Mouse (Mus musculus) neural tube, embryonic 14.5 days (tissue): Measurements from ENCODE around the gene Kcnmb2. TPM values are rescaled to one million over a fixed set of nuclear protein-coding genes. Genes with fewer than 3 reads are reported as not detected.

ENCODE experiments used
- ATAC-seq: fragments of 200-750 bp; cut with Nextera tagmentation; 2 replicates; pipeline ENCODE4 v1.8.0; 2017; ENCODE audit warnings: low read depth, mild to moderate bottlenecking, moderate TSS enrichment, moderate library complexity
- H3K27ac ChIP-seq: fragments of 300-500 bp; sonication (generic); 2 replicates; pipeline ENCODE4 v1.5.1; 2014; ENCODE audit warnings: low read depth, mild to moderate bottlenecking, control low read depth, low read length, moderate library complexity, mixed read lengths
- H3K27me3 ChIP-seq: fragments of 300-500 bp; sonication (generic); 2 replicates; pipeline ENCODE4 v1.6.1; 2014; ENCODE audit warnings: low read length; ENCODE audit not compliant: control insufficient read depth, insufficient read depth
- H3K36me3 ChIP-seq: fragments of 300-500 bp; sonication (generic); 2 replicates; pipeline ENCODE4 v1.6.1; 2014; ENCODE audit warnings: low read length, mixed read lengths; ENCODE audit not compliant: control insufficient read depth, insufficient read depth
- H3K4me1 ChIP-seq: fragments of 300-500 bp; sonication (generic); 2 replicates; pipeline ENCODE4 v1.6.1; 2014; ENCODE audit warnings: low read length; ENCODE audit not compliant: control insufficient read depth, insufficient read depth
- H3K4me2 ChIP-seq: fragments of 300-500 bp; sonication (generic); 2 replicates; pipeline ENCODE4 v1.6.1; 2014; ENCODE audit warnings: mild to moderate bottlenecking, low read depth, low read length, control low read depth
- H3K4me3 ChIP-seq: fragments of 300-500 bp; sonication (generic); 2 replicates; pipeline ENCODE4 v1.5.1; 2014; ENCODE audit warnings: low read depth, low read length, control low read depth, mixed read lengths
- H3K9ac ChIP-seq: fragments of 300-500 bp; sonication (generic); replicated peaks from 2 replicates; pipeline ENCODE4 v1.6.1; 2014; ENCODE audit warnings: low read depth, mild to moderate bottlenecking, control low read depth, low read length, mixed read lengths
- H3K9me3 ChIP-seq: fragments of 300-500 bp; sonication (generic); 2 replicates; pipeline ENCODE4 v1.6.1; 2016; ENCODE audit warnings: low read length; ENCODE audit not compliant: control insufficient read depth
- WGBS: fragments of 180-500 bp; shearing (Covaris S2); extraction: QIAGEN DNeasy Blood & Tissue Kit; methylation state at CpG from one replicate; pipeline ENCODE4 v1.1.7; 2014; 5-methylcytosine and 5-hydroxymethylcytosine counted together
- polyA plus RNA-seq: library from polyadenylated mRNA; unstranded; fragments of >200 nt; fragmentation: Nextera tagmentation; extraction: Ambion mirVana; gene quantifications from 2 replicates; pipeline ENCODE4 v1.2.1, GENCODE M21; 2014

Gene Kcnmb2
- polyA plus RNA-seq, 1 experiment from 2014 or later, result 24.4 TPM

DNA sequence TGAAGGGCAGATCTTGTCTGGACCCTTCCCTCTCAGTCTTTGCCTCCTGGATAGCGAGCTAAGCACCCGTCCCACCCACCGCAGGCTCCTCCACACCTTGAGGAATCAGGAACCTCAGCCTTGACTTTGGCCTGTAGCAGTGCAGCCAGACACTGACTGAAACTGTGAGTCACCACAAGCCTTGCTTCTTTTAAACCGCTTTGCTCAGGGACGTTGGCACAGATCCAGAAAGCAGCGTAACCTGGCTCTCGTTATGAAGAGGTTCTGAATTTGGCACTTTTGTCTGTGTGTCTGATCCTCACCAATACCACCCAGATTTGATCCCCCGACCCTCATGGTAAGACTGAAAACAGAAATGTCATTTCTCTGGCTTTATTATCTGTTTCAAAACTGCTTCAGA lies 171.6 kb downstream of the Kcnmb2 start:
- no peaks in the 10 kb centered on the region for H3K27me3 ChIP-seq
- H3K27ac ChIP-seq, result no peak overlapping the region
- no peak overlapping the region for H3K4me2 ChIP-seq
- H3K4me1 ChIP-seq, result no peaks in the 10 kb centered on the region
- 63% methylated on average over 8 of the region's 8 CpGs for WGBS
- no peaks in the 10 kb centered on the region for H3K9me3 ChIP-seq
- H3K4me3 ChIP-seq, result no peak overlapping the region
- no peak overlapping the region for H3K9ac ChIP-seq
- H3K36me3 ChIP-seq, result no peaks in the 10 kb centered on the region
- ATAC-seq, result no peak

DNA sequence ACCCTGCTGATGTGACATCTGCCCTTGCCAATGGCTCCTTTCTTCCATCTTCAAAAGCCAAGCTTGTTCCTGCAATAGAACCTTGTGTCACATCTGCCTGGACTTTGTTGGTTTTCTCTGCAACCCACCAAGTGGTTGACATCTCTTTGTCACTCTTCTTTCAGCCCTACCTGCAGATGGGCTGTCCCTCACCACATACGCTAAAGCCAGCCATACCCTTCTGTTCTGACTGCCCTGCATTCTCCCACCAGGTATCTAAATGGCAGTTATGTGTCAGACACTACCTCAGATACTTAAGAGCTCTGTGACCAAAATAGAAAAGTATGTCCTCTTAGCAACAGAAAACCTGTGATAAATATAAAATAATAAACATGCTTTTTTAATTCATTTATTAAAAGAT lies 186.5 kb downstream of the Kcnmb2 start:
- Histone ChIP-seq H3K9ac (no peak overlapping the region), H3K4me3 (no peak overlapping the region), H3K27me3 (no peaks in the 10 kb centered on the region), H3K36me3 (no peaks in the 10 kb centered on the region), H3K4me1 (no peaks in the 10 kb centered on the region), H3K27ac (no peak overlapping the region), H3K9me3 (no peaks in the 10 kb centered on the region), H3K4me2 (no peak overlapping the region)
- ATAC-seq, result no peak
- WGBS, result 94% methylated on average over 1 of the region's 1 CpGs

DNA sequence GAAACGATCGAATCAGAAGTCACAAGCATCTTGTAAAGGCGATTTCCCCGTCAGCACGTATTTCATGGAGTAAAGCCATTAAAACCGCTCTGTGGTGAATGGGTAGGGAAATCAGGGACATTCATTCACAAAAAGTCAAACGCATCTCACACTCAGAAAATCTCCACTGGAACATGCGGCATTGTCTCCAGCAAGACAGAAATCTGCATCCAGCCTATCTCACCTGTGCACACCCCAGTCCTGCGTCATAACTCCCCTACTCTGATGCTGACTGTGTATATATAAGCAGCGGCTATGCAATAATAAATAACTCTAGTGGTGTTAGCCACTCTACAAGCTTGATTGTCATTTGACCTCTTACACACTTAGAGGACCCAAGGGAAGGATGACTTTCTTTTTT lies 199.1 kb downstream of the Kcnmb2 start:
- no peaks in the 10 kb centered on the region for H3K27me3 ChIP-seq
- H3K9ac ChIP-seq, result no peak overlapping the region
- no peak overlapping the region for H3K27ac ChIP-seq
- H3K4me2 ChIP-seq, result no peak overlapping the region
- H3K4me3 ChIP-seq, result no peak overlapping the region
- ATAC-seq, result peak; percentile 39; the same call in 1 of the 2 replicates
- 72% methylated on average over 10 of the region's 10 CpGs for WGBS
- H3K9me3 ChIP-seq, result no peaks in the 10 kb centered on the region
- no peaks in the 10 kb centered on the region for H3K36me3 ChIP-seq
- no peaks in the 10 kb centered on the region for H3K4me1 ChIP-seq

DNA sequence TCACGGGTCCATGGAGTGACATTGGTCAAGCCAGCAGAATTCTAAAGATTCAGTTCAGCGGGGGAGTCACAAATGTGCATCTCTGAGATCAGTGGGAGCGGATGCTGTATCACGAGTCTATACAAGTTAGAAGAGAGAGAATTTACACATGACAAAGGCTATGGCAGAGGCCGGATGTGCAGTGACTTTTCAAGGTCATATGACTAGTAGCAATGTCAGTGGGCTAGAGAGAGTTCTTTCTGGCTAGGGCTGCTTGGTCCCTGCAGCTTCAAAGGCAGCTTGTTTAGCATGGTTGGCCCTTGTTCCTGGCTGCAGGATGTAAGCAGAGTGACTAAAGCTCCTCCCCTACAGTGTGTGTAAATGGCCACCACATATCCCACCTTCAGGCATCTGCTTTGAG lies 217.5 kb downstream of the Kcnmb2 start:
- Histone ChIP-seq H3K4me3 (no peak overlapping the region), H3K4me2 (no peak overlapping the region), H3K27ac (no peak overlapping the region), H3K4me1 (no peaks in the 10 kb centered on the region), H3K9me3 (no peaks in the 10 kb centered on the region), H3K9ac (no peak overlapping the region), H3K36me3 (no peaks in the 10 kb centered on the region), H3K27me3 (no peaks in the 10 kb centered on the region)
- WGBS, result 87% methylated on average over 5 of the region's 5 CpGs
- ATAC-seq, result no peak

DNA sequence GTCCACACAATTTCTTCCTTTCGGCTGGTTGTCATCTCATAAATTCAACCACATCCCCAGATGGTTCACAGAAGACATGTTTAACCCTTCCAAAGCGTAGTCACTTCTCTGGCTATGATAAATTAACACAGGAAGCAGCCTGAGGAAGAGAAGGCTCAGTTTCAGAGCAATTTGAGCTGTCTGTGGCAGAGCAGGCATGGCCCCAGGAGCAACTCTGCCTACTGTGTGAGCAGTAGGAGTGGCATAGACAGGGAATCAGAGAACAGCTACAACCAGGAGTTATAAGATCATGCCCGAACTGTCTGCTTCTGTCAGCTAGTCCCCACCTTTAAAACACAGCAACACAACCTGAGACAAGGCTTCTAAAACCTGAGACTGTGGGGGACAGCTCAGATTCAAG lies 219.4 kb downstream of the Kcnmb2 start:
- H3K9ac ChIP-seq, result no peak overlapping the region
- H3K4me3 ChIP-seq, result no peak overlapping the region
- H3K36me3 ChIP-seq, result no peaks in the 10 kb centered on the region
- no peaks in the 10 kb centered on the region for H3K9me3 ChIP-seq
- WGBS, result 36% methylated on average over 3 of the region's 3 CpGs
- no peak overlapping the region for H3K4me2 ChIP-seq
- no peak overlapping the region for H3K27ac ChIP-seq
- no peaks in the 10 kb centered on the region for H3K4me1 ChIP-seq
- no peak for ATAC-seq
- no peaks in the 10 kb centered on the region for H3K27me3 ChIP-seq

DNA sequence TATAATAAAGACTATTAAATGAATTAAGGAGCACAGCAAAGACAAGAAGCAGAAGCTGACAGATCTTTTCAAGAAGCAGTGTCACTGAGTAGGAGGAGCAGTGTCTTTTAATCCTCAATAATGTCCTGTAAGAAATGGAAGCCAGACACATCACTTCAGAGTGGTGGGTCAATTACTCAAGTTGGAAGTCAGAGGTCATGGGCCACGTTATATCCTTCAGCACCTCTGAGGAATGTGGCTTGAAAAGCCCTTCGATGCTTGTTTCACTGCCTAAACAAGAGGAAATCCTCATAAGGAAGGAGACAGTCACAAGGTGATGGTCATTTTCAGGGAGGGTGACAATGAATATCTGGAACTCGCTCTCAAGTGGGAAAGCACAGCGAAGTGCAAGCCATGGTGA lies 223.1 kb downstream of the Kcnmb2 start:
- Histone ChIP-seq H3K27me3 (no peaks in the 10 kb centered on the region), H3K27ac (no peak overlapping the region), H3K4me3 (no peak overlapping the region), H3K9me3 (no peaks in the 10 kb centered on the region), H3K9ac (no peak overlapping the region), H3K4me2 (no peak overlapping the region), H3K4me1 (peaks cover 4% of the 10 kb centered on the region; the same call in 1 of the 2 replicates), H3K36me3 (no peaks in the 10 kb centered on the region)
- no peak for ATAC-seq
- 62% methylated on average over 4 of the region's 4 CpGs for WGBS

DNA sequence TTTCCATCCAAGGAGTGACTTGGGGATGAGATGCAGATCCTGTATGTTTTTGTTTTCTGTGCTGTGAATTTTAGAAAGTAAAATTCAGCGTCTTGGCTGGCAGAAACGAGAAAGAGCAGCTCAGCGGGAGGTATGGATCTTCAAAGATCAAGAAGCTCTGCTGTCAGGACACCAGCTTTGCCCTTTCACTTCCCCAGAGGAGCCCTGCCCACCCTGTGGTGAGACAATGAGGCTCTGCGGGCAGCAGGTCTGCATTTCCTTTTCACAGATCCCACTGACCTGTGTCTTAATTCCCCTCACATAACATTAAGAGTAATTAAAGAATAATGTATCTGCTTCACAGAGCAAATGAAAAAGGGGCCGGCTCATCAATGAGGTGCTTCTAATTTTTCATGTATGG lies 226.1 kb downstream of the Kcnmb2 start:
- no peaks in the 10 kb centered on the region for H3K27me3 ChIP-seq
- H3K4me1 ChIP-seq, result peaks cover 4% of the 10 kb centered on the region; the same call in 1 of the 2 replicates
- H3K4me2 ChIP-seq, result no peak overlapping the region
- 4% methylated on average over 5 of the region's 5 CpGs for WGBS
- H3K9ac ChIP-seq, result no peak overlapping the region
- no peak for ATAC-seq
- H3K36me3 ChIP-seq, result no peaks in the 10 kb centered on the region
- no peak overlapping the region for H3K4me3 ChIP-seq
- H3K27ac ChIP-seq, result no peak overlapping the region
- H3K9me3 ChIP-seq, result no peaks in the 10 kb centered on the region

DNA sequence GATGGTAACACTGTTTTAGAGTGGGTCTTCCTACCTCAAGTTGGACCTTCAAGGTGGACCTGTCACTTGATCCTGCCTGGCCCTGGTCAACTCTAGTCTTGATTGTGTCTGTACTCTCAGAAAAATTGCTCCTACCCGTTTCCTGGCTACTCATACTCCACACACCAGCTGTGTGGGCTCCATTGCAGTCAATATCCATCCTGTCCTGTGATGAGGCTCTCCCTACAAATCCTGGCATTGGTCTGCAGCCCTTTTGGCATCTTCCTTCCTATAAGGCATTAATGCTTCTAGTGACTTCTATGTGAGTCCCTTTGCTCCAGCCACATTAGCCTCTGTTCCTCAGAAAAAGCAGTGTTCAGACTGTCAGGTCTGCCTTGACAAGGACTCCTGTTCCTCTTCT lies 228.4 kb downstream of the Kcnmb2 start:
- peaks cover 4% of the 10 kb centered on the region; the same call in 1 of the 2 replicates for H3K4me1 ChIP-seq
- no peak overlapping the region for H3K27ac ChIP-seq
- no peaks in the 10 kb centered on the region for H3K27me3 ChIP-seq
- H3K36me3 ChIP-seq, result no peaks in the 10 kb centered on the region
- H3K4me2 ChIP-seq, result no peak overlapping the region
- 76% methylated on average over 1 of the region's 1 CpGs for WGBS
- H3K9me3 ChIP-seq, result no peaks in the 10 kb centered on the region
- no peak overlapping the region for H3K4me3 ChIP-seq
- no peak overlapping the region for H3K9ac ChIP-seq
- ATAC-seq, result no peak

DNA sequence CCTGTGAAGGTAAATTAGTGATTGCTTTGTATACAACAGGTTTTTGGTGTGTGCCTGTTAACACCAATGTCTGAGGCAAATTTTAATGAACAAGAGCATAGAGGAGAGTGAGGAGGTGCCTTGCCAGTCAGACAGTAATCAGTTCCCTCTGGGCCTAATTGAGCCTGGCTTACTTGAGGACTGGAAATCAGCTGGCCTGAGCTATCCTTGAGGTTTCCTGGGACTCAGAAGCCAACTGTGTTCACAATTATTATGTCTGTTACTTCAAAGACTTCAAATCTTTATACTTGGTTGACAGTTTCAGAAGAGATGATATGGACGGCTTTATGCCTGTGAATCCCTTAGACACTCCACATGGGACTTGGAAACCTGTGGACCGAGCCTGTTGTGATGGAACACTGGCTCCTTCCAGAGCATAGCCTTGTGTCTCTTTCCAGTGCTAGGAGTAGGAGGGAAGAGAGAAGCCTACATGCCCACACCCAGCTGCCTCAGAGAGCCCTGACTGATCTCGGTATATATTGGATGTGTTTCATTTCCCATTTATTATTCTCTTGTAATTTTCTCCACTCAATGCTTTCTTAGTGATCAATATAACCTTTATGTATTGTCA lies 230.2 kb downstream of the Kcnmb2 start:
- Histone ChIP-seq H3K27ac (no peak overlapping the region), H3K4me2 (no peak overlapping the region), H3K36me3 (no peaks in the 10 kb centered on the region), H3K9me3 (no peaks in the 10 kb centered on the region), H3K4me3 (no peak overlapping the region), H3K27me3 (no peaks in the 10 kb centered on the region), H3K4me1 (peaks cover 4% of the 10 kb centered on the region; the same call in 1 of the 2 replicates), H3K9ac (no peak overlapping the region)
- 83% methylated on average over 3 of the region's 3 CpGs for WGBS
- no peak for ATAC-seq
